Mouse (Mus musculus) kidney, postnatal 14 days (tissue): ENCODE measurements around the gene Amot.

Experiments used
- DNase-seq: peaks from one replicate; pipeline ENCODE4 v3.0.0; 2022; ENCODE audit warnings: mixed read lengths

Amot gene

GRCm38 (mm10) chrX:145504717-145505415 lies at the start of gene Amot:
Amot (minus strand) TSS chrX:145505181.
- peak; percentile 92 for DNase-seq

- DNase-seq = no peak
Measured at GRCm38 (mm10) chrX:145545060-145545459, 40.1 kb upstream of the Amot start.

GRCm38 (mm10) chrX:145543602-145544490 lies 38.9 kb upstream of the Amot start:
- DNase-seq = no peak

- DNase-seq = no peak
Measured at GRCm38 (mm10) chrX:145541050-145541449, 36.1 kb upstream of the Amot start.

GRCm38 (mm10) chrX:145540321-145540720 lies 35.3 kb upstream of the Amot start:
- DNase-seq = no peak

GRCm38 (mm10) chrX:145529602-145530001 lies 24.6 kb upstream of the Amot start:
- no peak for DNase-seq

- DNase-seq = no peak
Measured at GRCm38 (mm10) chrX:145516322-145517066, 11.5 kb upstream of the Amot start.

- peak; percentile 27 for DNase-seq
Measured at GRCm38 (mm10) chrX:145515498-145516158, 10.6 kb upstream of the Amot start.

GRCm38 (mm10) chrX:145510675-145511074 lies 5.7 kb upstream of the Amot start:
- DNase-seq = no peak

- DNase-seq = peak; percentile 87
Measured at GRCm38 (mm10) chrX:145505457-145506201, 648 bp upstream of the Amot start.

- peak; percentile 14 for DNase-seq
Measured at GRCm38 (mm10) chrX:145501666-145502355, 3.2 kb downstream of the Amot start.

GRCm38 (mm10) chrX:145499101-145499500 lies 5.9 kb downstream of the Amot start:
- no peak for DNase-seq

- no peak for DNase-seq
Measured at GRCm38 (mm10) chrX:145498691-145499090, 6.3 kb downstream of the Amot start.

- peak; percentile 17 for DNase-seq
Measured at GRCm38 (mm10) chrX:145497486-145497885, 7.5 kb downstream of the Amot start.

- DNase-seq = no peak
Measured at GRCm38 (mm10) chrX:145495381-145495780, 9.6 kb downstream of the Amot start.

GRCm38 (mm10) chrX:145490821-145491220 lies 14.2 kb downstream of the Amot start:
- no peak for DNase-seq

GRCm38 (mm10) chrX:145490417-145490816 lies 14.6 kb downstream of the Amot start:
- DNase-seq = no peak

GRCm38 (mm10) chrX:145489950-145490349 lies 15.0 kb downstream of the Amot start:
- no peak for DNase-seq

GRCm38 (mm10) chrX:145485495-145485894 lies 19.5 kb downstream of the Amot start:
- no peak for DNase-seq

GRCm38 (mm10) chrX:145483486-145484055 lies 21.4 kb downstream of the Amot start:
- DNase-seq = no peak

- DNase-seq = no peak
Measured at GRCm38 (mm10) chrX:145482383-145482782, 22.6 kb downstream of the Amot start.
